Mouse (Mus musculus) spleen, adult 2 months (tissue): Measurements from ENCODE around the gene Rnf187. TPM values are rescaled to one million over a fixed set of nuclear protein-coding genes. Genes with fewer than 3 reads are reported as not detected.
"Not testable (repeated sequence)": the region's sequence is repeated elsewhere in the genome, so short reads cannot be mapped to it uniquely, and the experiment has no call there.

Experiments
- DNase-seq, 2 experiments: peaks; one replicate each; pipeline versions ENCODE4 v3.0.0 to v3.0.0-alpha.2; 2012 to 2021; ENCODE audit warnings: low spot score in 2 of 2, low read depth in 1 of 2
- H3K27ac ChIP-seq: fragments of 200-500 bp; 2 replicates; pipeline ENCODE4 v1.5.1; 2012; ENCODE audit warnings: low read length, inconsistent platforms; ENCODE audit not compliant: insufficient read depth
- H3K27me3 ChIP-seq: fragments of 200-500 bp; 2 replicates; pipeline ENCODE4 v1.6.1; 2012; ENCODE audit warnings: mild to moderate bottlenecking, moderate library complexity, low read length, inconsistent platforms; ENCODE audit not compliant: control insufficient read depth, insufficient read depth
- H3K36me3 ChIP-seq: fragments of 200-500 bp; 2 replicates; pipeline ENCODE4 v1.6.1; 2012; ENCODE audit warnings: mild to moderate bottlenecking, low read length, inconsistent platforms; ENCODE audit not compliant: control insufficient read depth, insufficient read depth
- H3K4me1 ChIP-seq: fragments of 200-500 bp; 2 replicates; pipeline ENCODE4 v1.6.1; 2011; ENCODE audit warnings: inconsistent platforms; ENCODE audit not compliant: control insufficient read depth, insufficient read depth, insufficient read length
- H3K4me3 ChIP-seq: fragments of 200-500 bp; 2 replicates; pipeline ENCODE4 v1.5.1; 2011; ENCODE audit warnings: mild to moderate bottlenecking, inconsistent platforms; ENCODE audit not compliant: insufficient read depth, insufficient read length; ENCODE audit errors: extremely low read depth
- CTCF ChIP-seq: fragments of 200-500 bp; IDR thresholded peaks from 2 replicates; pipeline ENCODE4 v1.5.1; 2011; ENCODE audit warnings: mild to moderate bottlenecking, inconsistent platforms; ENCODE audit not compliant: insufficient read depth, insufficient read length, insufficient replicate concordance; ENCODE audit errors: extremely low read depth
- POLR2A ChIP-seq: fragments of 200-500 bp; IDR thresholded peaks from 2 replicates; pipeline ENCODE4 v1.6.1; 2011; ENCODE audit warnings: low read depth, low read length, inconsistent platforms
- WGBS: fragments of 180-500 bp; shearing (Covaris S2); methylation state at CpG from one replicate; pipeline ENCODE4 v1.1.7; 2018; 5-methylcytosine and 5-hydroxymethylcytosine counted together
- polyA plus RNA-seq: library from polyadenylated mRNA; depleted of rRNA; stranded (reverse); fragments of >200 nt; gene quantifications from 2 replicates; pipeline ENCODE4 v1.2.3, GENCODE M21; 2012

Rnf187 gene
- polyA plus RNA-seq, 1 experiment, result 157 TPM

GRCm38 (mm10) chr11:58954420-58955142, 15.9 kb upstream of the Rnf187 start, which contains the start of the genes Hist3h2a and Trim17:
Hist3h2a (plus strand) TSS chr11:58954685.
Trim17 (plus strand) TSS chr11:58954685.
- peak; percentile 39; the same call in 1 of the 2 replicates for TF ChIP-seq CTCF
- peak; percentile 74; the same call in 1 of the 2 replicates for TF ChIP-seq POLR2A

GRCm38 (mm10) chr11:58954170-58954419, 15.4 kb upstream of the Rnf187 start:
- peak overlapping the region; percentile 59 for H3K4me3 ChIP-seq
- under 1% methylated on average over 17 of the region's 17 CpGs for WGBS
- not testable (repeated sequence) for DNase-seq, H3K27me3 ChIP-seq, H3K4me1 ChIP-seq, H3K36me3 ChIP-seq
- H3K27ac ChIP-seq, result peak overlapping the region; percentile 88

More at GRCm38 (mm10) chr11:58954420-58955142, 15.9 kb upstream of the Rnf187 start, which contains the start of the genes Hist3h2a and Trim17:
- WGBS, result under 1% methylated on average over 49 of the region's 49 CpGs
- peak within 1 kb of the TSS; percentile 97 for H3K27ac ChIP-seq
- peak; percentile 79 to 96 for DNase-seq
- peak within 1 kb of the TSS; percentile 86 for H3K4me3 ChIP-seq
- no peaks in the 10 kb centered on the region for H3K36me3 ChIP-seq
- H3K27me3 ChIP-seq, result no peaks in the 10 kb centered on the region
- H3K4me1 ChIP-seq, result peaks cover 11% of the 10 kb centered on the region; the same call in 1 of the 2 replicates

GRCm38 (mm10) chr11:58953351-58954169, 14.8 kb upstream of the Rnf187 start:
- Histone ChIP-seq H3K27me3 (no peaks in the 10 kb centered on the region), H3K4me1 (peaks cover 8% of the 10 kb centered on the region; the same call in 1 of the 2 replicates), H3K36me3 (no peaks in the 10 kb centered on the region), H3K27ac (peak overlapping the region; percentile 88), H3K4me3 (peak overlapping the region; percentile 59)
- no peak for DNase-seq
- 1% methylated on average over 33 of the region's 33 CpGs for WGBS
- TF ChIP-seq CTCF (no peak), POLR2A (no peak)

GRCm38 (mm10) chr11:58951210-58951609, 12.5 kb upstream of the Rnf187 start:
- no peak for DNase-seq
- Histone ChIP-seq H3K27me3 (no peaks in the 10 kb centered on the region), H3K36me3 (no peaks in the 10 kb centered on the region), H3K4me3 (no peak overlapping the region), H3K4me1 (peaks cover 7% of the 10 kb centered on the region; the same call in 1 of the 2 replicates), H3K27ac (no peak overlapping the region)
- 94% methylated on average over 5 of the region's 5 CpGs for WGBS
- TF ChIP-seq CTCF (no peak), POLR2A (no peak)

- TF ChIP-seq POLR2A, result no peak
- Histone ChIP-seq H3K27ac (no peak overlapping the region), H3K4me3 (no peak overlapping the region), H3K4me1 (peaks cover 7% of the 10 kb centered on the region; the same call in 1 of the 2 replicates), H3K27me3 (no peaks in the 10 kb centered on the region), H3K36me3 (no peaks in the 10 kb centered on the region)
- no peak for DNase-seq
- 61% methylated on average over 20 of the region's 20 CpGs for WGBS
These were observed 11.0 kb upstream of the Rnf187 start for GRCm38 (mm10) chr11:58949480-58950431.

GRCm38 (mm10) chr11:58948542-58949479, 10.1 kb upstream of the Rnf187 start, which contains the start of gene Hist3h2ba:
Hist3h2ba (plus strand) TSS chr11:58948920.
- DNase-seq, result peak; percentile 37 to 80
- H3K4me1 ChIP-seq, result peaks cover 7% of the 10 kb centered on the region; the same call in 1 of the 2 replicates
- peak within 1 kb of the TSS; percentile 59 for H3K4me3 ChIP-seq
- H3K27me3 ChIP-seq, result no peaks in the 10 kb centered on the region
- WGBS, result 2% methylated on average over 48 of the region's 48 CpGs
- no peaks in the 10 kb centered on the region for H3K36me3 ChIP-seq
- peak within 1 kb of the TSS; percentile 74 for H3K27ac ChIP-seq
- TF ChIP-seq POLR2A (peak; percentile 30), CTCF (no peak)
